Mouse (Mus musculus): ENCODE measurements around the gene Gm3250. TPM values are rescaled to one million over a fixed set of nuclear protein-coding genes. Genes with fewer than 3 reads are reported as not detected.

Gene Gm3250
- polyA plus RNA-seq, 1 experiment from 2014 or later, result not detected

Other genes with a start within 250 kb of the Gm3250 start
- 69.0 and 73.8 TPM in 2 replicates for gene Pttg1ip, start 200.8 kb downstream of the Gm3250 start, polyA plus RNA-seq (2014; fragmentation: Nextera tagmentation; extraction: Ambion mirVana)
- 336 and 367 TPM in 2 replicates for gene Sumo3, start 176.4 kb downstream of the Gm3250 start, polyA plus RNA-seq (2014; fragmentation: Nextera tagmentation; extraction: Ambion mirVana)
- gene Gm49325, start 176.3 kb downstream of the Gm3250 start, polyA plus RNA-seq (2014; fragmentation: Nextera tagmentation; extraction: Ambion mirVana), result not detected in 2 replicates
- 76.7 and 78.1 TPM in 2 replicates for gene Ube2g2, start 160.3 kb downstream of the Gm3250 start, polyA plus RNA-seq (2014; fragmentation: Nextera tagmentation; extraction: Ambion mirVana)
- 1.4 and 1.5 TPM in 2 replicates for gene Tspear, start 96.0 kb downstream of the Gm3250 start, polyA plus RNA-seq (2014; fragmentation: Nextera tagmentation; extraction: Ambion mirVana)
- gene Gm19402, start 91.8 kb downstream of the Gm3250 start, polyA plus RNA-seq (2014; fragmentation: Nextera tagmentation; extraction: Ambion mirVana), result not detected in 2 replicates
- gene Gm9508, start 85.3 kb downstream of the Gm3250 start, polyA plus RNA-seq (2014; fragmentation: Nextera tagmentation; extraction: Ambion mirVana), result not detected in 2 replicates
- gene Gm10272, start 75.9 kb downstream of the Gm3250 start, polyA plus RNA-seq (2014; fragmentation: Nextera tagmentation; extraction: Ambion mirVana), result not detected in 2 replicates
- gene Gm10024, start 71.1 kb downstream of the Gm3250 start, polyA plus RNA-seq (2014; fragmentation: Nextera tagmentation; extraction: Ambion mirVana), result not detected in 2 replicates
- gene Gm10142, start 66.7 kb downstream of the Gm3250 start, polyA plus RNA-seq (2014; fragmentation: Nextera tagmentation; extraction: Ambion mirVana), result not detected in 2 replicates
- not detected in 2 replicates for gene Krtap12-1, start 61.9 kb downstream of the Gm3250 start, polyA plus RNA-seq (2014; fragmentation: Nextera tagmentation; extraction: Ambion mirVana)
- not detected in 2 replicates for gene Gm10100, start 56.1 kb downstream of the Gm3250 start, polyA plus RNA-seq (2014; fragmentation: Nextera tagmentation; extraction: Ambion mirVana)
- gene Gm18596, start 39.9 kb downstream of the Gm3250 start, polyA plus RNA-seq (2014; fragmentation: Nextera tagmentation; extraction: Ambion mirVana), result not detected in 2 replicates
- not detected in 2 replicates for gene Gm9736, start 31.2 kb downstream of the Gm3250 start, polyA plus RNA-seq (2014; fragmentation: Nextera tagmentation; extraction: Ambion mirVana)
- gene Gm3233, start 22.9 kb downstream of the Gm3250 start, polyA plus RNA-seq (2014; fragmentation: Nextera tagmentation; extraction: Ambion mirVana), result not detected in 2 replicates
- not detected in 2 replicates for gene Gm3238, start 11.2 kb downstream of the Gm3250 start, polyA plus RNA-seq (2014; fragmentation: Nextera tagmentation; extraction: Ambion mirVana)
- gene Gm7138, start 5.6 kb downstream of the Gm3250 start, polyA plus RNA-seq (2014; fragmentation: Nextera tagmentation; extraction: Ambion mirVana), result not detected in 2 replicates
- not detected in 2 replicates for gene Gm7137, start 5.7 kb upstream of the Gm3250 start, polyA plus RNA-seq (2014; fragmentation: Nextera tagmentation; extraction: Ambion mirVana)
- gene Gm9639, start 12.5 kb upstream of the Gm3250 start, polyA plus RNA-seq (2014; fragmentation: Nextera tagmentation; extraction: Ambion mirVana), result not detected in 2 replicates
- not detected in 2 replicates for gene Gm19668, start 16.6 kb upstream of the Gm3250 start, polyA plus RNA-seq (2014; fragmentation: Nextera tagmentation; extraction: Ambion mirVana)
- gene Gm9507, start 29.3 kb upstream of the Gm3250 start, polyA plus RNA-seq (2014; fragmentation: Nextera tagmentation; extraction: Ambion mirVana), result not detected in 2 replicates
- gene Gm2696, start 32.1 kb upstream of the Gm3250 start, polyA plus RNA-seq (2014; fragmentation: Nextera tagmentation; extraction: Ambion mirVana), result not detected in 2 replicates
- not detected in 2 replicates for gene Krtap10-4, start 44.6 kb upstream of the Gm3250 start, polyA plus RNA-seq (2014; fragmentation: Nextera tagmentation; extraction: Ambion mirVana)
- not detected in 2 replicates for gene Krtap10-10, start 53.4 kb upstream of the Gm3250 start, polyA plus RNA-seq (2014; fragmentation: Nextera tagmentation; extraction: Ambion mirVana)
- gene Gm36176, start 64.3 kb upstream of the Gm3250 start, polyA plus RNA-seq (2014; fragmentation: Nextera tagmentation; extraction: Ambion mirVana), result not detected in 2 replicates
- gene Gm10318, start 70.3 kb upstream of the Gm3250 start, polyA plus RNA-seq (2014; fragmentation: Nextera tagmentation; extraction: Ambion mirVana), result not detected in 2 replicates
- not detected in 2 replicates for gene Gm3285, start 79.4 kb upstream of the Gm3250 start, polyA plus RNA-seq (2014; fragmentation: Nextera tagmentation; extraction: Ambion mirVana)
- gene Lrrc3, start 120.0 kb upstream of the Gm3250 start, polyA plus RNA-seq (2014; fragmentation: Nextera tagmentation; extraction: Ambion mirVana), result 3.5 and 3.9 TPM in 2 replicates
- 0.86 and 0.87 TPM in 2 replicates for gene Trpm2, start 188.0 kb upstream of the Gm3250 start, polyA plus RNA-seq (2014; fragmentation: Nextera tagmentation; extraction: Ambion mirVana)
- 34.9 and 38.6 TPM in 2 replicates for gene 1810043G02Rik, start 196.0 kb upstream of the Gm3250 start, polyA plus RNA-seq (2014; fragmentation: Nextera tagmentation; extraction: Ambion mirVana)
- 171 and 174 TPM in 2 replicates for gene Pfkl, start 227.5 kb upstream of the Gm3250 start, polyA plus RNA-seq (2014; fragmentation: Nextera tagmentation; extraction: Ambion mirVana)